Mouse (Mus musculus): Measurements from ENCODE around the gene Fyb. TPM values are rescaled to one million over a fixed set of nuclear protein-coding genes. Genes with fewer than 3 reads are reported as not detected.

The Fyb gene
- total RNA-seq, 1 experiment: not detected

GRCm38 (mm10) chr15:6598626-6599025 is 76.0 kb downstream of the Fyb start:
- in situ Hi-C loops (cut with MboI; ENCODE audit: low sequenced_read_pairs in 2 of 2, unreplicated experiment in 2 of 2): no loop called here
- H3K4me3 ChIP-seq (ENCODE audit: insufficient read depth in 1 of 2, low read depth in 1 of 2, low read length in 2 of 2, poor library complexity in 1 of 2, severe bottlenecking in 1 of 2): no peak overlapping the region
- TF ChIP-seq HCFC1 (IDR thresholded peaks at IDR 0.05; ENCODE audit: borderline replicate concordance, insufficient read depth, low read length) (no peak), CHD2 (IDR thresholded peaks at IDR 0.05; ENCODE audit: low read depth, low read length) (no peak), ZNF384 (IDR thresholded peaks at IDR 0.05; ENCODE audit: low read depth, low read length) (no peak), MAFK (IDR thresholded peaks at IDR 0.05; ENCODE audit: insufficient read depth, low read depth, low read length) (no peak), ZC3H11A (IDR thresholded peaks at IDR 0.05; ENCODE audit: borderline replicate concordance, low read depth, low read length) (no peak)

GRCm38 (mm10) chr15:6600314-6600713 is 77.7 kb downstream of the Fyb start:
- Histone ChIP-seq H3K9me3 (ENCODE audit: control insufficient read depth, insufficient read depth, low read depth, low read length) (no peaks in the 10 kb centered on the region), H3K9ac (ENCODE audit: insufficient read depth, low read depth, low read length, poor library complexity, severe bottlenecking) (no peak overlapping the region), H3K4me1 (ENCODE audit: control insufficient read depth in 2 of 2, insufficient read depth in 2 of 2, low read length in 2 of 2, poor library complexity in 1 of 2) (no peaks in the 10 kb centered on the region), H3K27ac (ENCODE audit: insufficient read depth, low read depth, low read length, poor library complexity, severe bottlenecking) (no peak overlapping the region), H3K4me3 (ENCODE audit: insufficient read depth in 1 of 2, low read depth in 1 of 2, low read length in 2 of 2, poor library complexity in 1 of 2, severe bottlenecking in 1 of 2) (no peak overlapping the region), H3K36me3 (ENCODE audit: control insufficient read depth, insufficient read depth, low read length, poor library complexity, severe bottlenecking) (no peaks in the 10 kb centered on the region)
- in situ Hi-C loops (cut with MboI; ENCODE audit: low sequenced_read_pairs in 2 of 2, unreplicated experiment in 2 of 2): no loop called here
- TF ChIP-seq ZNF384 (IDR thresholded peaks at IDR 0.05; ENCODE audit: low read depth, low read length) (no peak), MAFK (IDR thresholded peaks at IDR 0.05; ENCODE audit: insufficient read depth, low read depth, low read length) (no peak), ZC3H11A (IDR thresholded peaks at IDR 0.05; ENCODE audit: borderline replicate concordance, low read depth, low read length) (no peak), CHD2 (IDR thresholded peaks at IDR 0.05; ENCODE audit: low read depth, low read length) (no peak), HCFC1 (IDR thresholded peaks at IDR 0.05; ENCODE audit: borderline replicate concordance, insufficient read depth, low read length) (no peak)
- DNase-seq (ENCODE audit: low read depth, low spot score): no peak

More at GRCm38 (mm10) chr15:6598626-6599025, 76.0 kb downstream of the Fyb start:
- Histone ChIP-seq H3K9ac (ENCODE audit: insufficient read depth, low read depth, low read length, poor library complexity, severe bottlenecking) (no peak overlapping the region), H3K9me3 (ENCODE audit: control insufficient read depth, insufficient read depth, low read depth, low read length) (no peaks in the 10 kb centered on the region), H3K4me1 (ENCODE audit: control insufficient read depth in 2 of 2, insufficient read depth in 2 of 2, low read length in 2 of 2, poor library complexity in 1 of 2) (no peaks in the 10 kb centered on the region), H3K27ac (ENCODE audit: insufficient read depth, low read depth, low read length, poor library complexity, severe bottlenecking) (no peak overlapping the region), H3K36me3 (ENCODE audit: control insufficient read depth, insufficient read depth, low read length, poor library complexity, severe bottlenecking) (no peaks in the 10 kb centered on the region)
- no peak for DNase-seq (ENCODE audit: low read depth, low spot score)

GRCm38 (mm10) chr15:6601330-6601729 is 78.7 kb downstream of the Fyb start:
- Histone ChIP-seq H3K9ac (ENCODE audit: insufficient read depth, low read depth, low read length, poor library complexity, severe bottlenecking) (no peak overlapping the region), H3K36me3 (ENCODE audit: control insufficient read depth, insufficient read depth, low read length, poor library complexity, severe bottlenecking) (no peaks in the 10 kb centered on the region), H3K27ac (ENCODE audit: insufficient read depth, low read depth, low read length, poor library complexity, severe bottlenecking) (no peak overlapping the region), H3K4me1 (ENCODE audit: control insufficient read depth in 2 of 2, insufficient read depth in 2 of 2, low read length in 2 of 2, poor library complexity in 1 of 2) (no peaks in the 10 kb centered on the region), H3K9me3 (ENCODE audit: control insufficient read depth, insufficient read depth, low read depth, low read length) (no peaks in the 10 kb centered on the region), H3K4me3 (ENCODE audit: insufficient read depth in 1 of 2, low read depth in 1 of 2, low read length in 2 of 2, poor library complexity in 1 of 2, severe bottlenecking in 1 of 2) (no peak overlapping the region)
- TF ChIP-seq CHD2 (IDR thresholded peaks at IDR 0.05; ENCODE audit: low read depth, low read length) (no peak), ZNF384 (IDR thresholded peaks at IDR 0.05; ENCODE audit: low read depth, low read length) (no peak), HCFC1 (IDR thresholded peaks at IDR 0.05; ENCODE audit: borderline replicate concordance, insufficient read depth, low read length) (no peak), ZC3H11A (IDR thresholded peaks at IDR 0.05; ENCODE audit: borderline replicate concordance, low read depth, low read length) (no peak), MAFK (IDR thresholded peaks at IDR 0.05; ENCODE audit: insufficient read depth, low read depth, low read length) (no peak)
- in situ Hi-C loops (cut with MboI; ENCODE audit: low sequenced_read_pairs in 2 of 2, unreplicated experiment in 2 of 2): no loop called here
- no peak for DNase-seq (ENCODE audit: low read depth, low spot score)

- TF ChIP-seq MAFK (IDR thresholded peaks at IDR 0.05; ENCODE audit: insufficient read depth, low read depth, low read length): no peak
- no peak for TF ChIP-seq ZC3H11A (IDR thresholded peaks at IDR 0.05; ENCODE audit: borderline replicate concordance, low read depth, low read length)
- no peak for TF ChIP-seq CHD2 (IDR thresholded peaks at IDR 0.05; ENCODE audit: low read depth, low read length)
- no peak for TF ChIP-seq HCFC1 (IDR thresholded peaks at IDR 0.05; ENCODE audit: borderline replicate concordance, insufficient read depth, low read length)
- Histone ChIP-seq H3K4me1 (ENCODE audit: control insufficient read depth in 2 of 2, insufficient read depth in 2 of 2, low read length in 2 of 2, poor library complexity in 1 of 2) (no peaks in the 10 kb centered on the region), H3K9me3 (ENCODE audit: control insufficient read depth, insufficient read depth, low read depth, low read length) (no peaks in the 10 kb centered on the region), H3K27ac (ENCODE audit: insufficient read depth, low read depth, low read length, poor library complexity, severe bottlenecking) (no peak overlapping the region), H3K36me3 (ENCODE audit: control insufficient read depth, insufficient read depth, low read length, poor library complexity, severe bottlenecking) (no peaks in the 10 kb centered on the region), H3K9ac (ENCODE audit: insufficient read depth, low read depth, low read length, poor library complexity, severe bottlenecking) (no peak overlapping the region), H3K4me3 (ENCODE audit: insufficient read depth in 1 of 2, low read depth in 1 of 2, low read length in 2 of 2, poor library complexity in 1 of 2, severe bottlenecking in 1 of 2) (no peak overlapping the region)
- in situ Hi-C loops (cut with MboI; ENCODE audit: low sequenced_read_pairs in 2 of 2, unreplicated experiment in 2 of 2): no loop called here
- DNase-seq (ENCODE audit: low read depth, low spot score): no peak
These were observed 79.3 kb downstream of the Fyb start for GRCm38 (mm10) chr15:6602003-6602402.

- Histone ChIP-seq H3K4me1 (ENCODE audit: control insufficient read depth in 2 of 2, insufficient read depth in 2 of 2, low read length in 2 of 2, poor library complexity in 1 of 2) (no peaks in the 10 kb centered on the region), H3K27ac (ENCODE audit: insufficient read depth, low read depth, low read length, poor library complexity, severe bottlenecking) (no peak overlapping the region), H3K9ac (ENCODE audit: insufficient read depth, low read depth, low read length, poor library complexity, severe bottlenecking) (no peak overlapping the region), H3K36me3 (ENCODE audit: control insufficient read depth, insufficient read depth, low read length, poor library complexity, severe bottlenecking) (no peaks in the 10 kb centered on the region), H3K4me3 (ENCODE audit: insufficient read depth in 1 of 2, low read depth in 1 of 2, low read length in 2 of 2, poor library complexity in 1 of 2, severe bottlenecking in 1 of 2) (no peak overlapping the region), H3K9me3 (ENCODE audit: control insufficient read depth, insufficient read depth, low read depth, low read length) (no peaks in the 10 kb centered on the region)
- DNase-seq (ENCODE audit: low read depth, low spot score): no peak
- TF ChIP-seq MAFK (IDR thresholded peaks at IDR 0.05; ENCODE audit: insufficient read depth, low read depth, low read length): no peak
- no peak for TF ChIP-seq CHD2 (IDR thresholded peaks at IDR 0.05; ENCODE audit: low read depth, low read length)
- TF ChIP-seq ZNF384 (IDR thresholded peaks at IDR 0.05; ENCODE audit: low read depth, low read length): no peak
- TF ChIP-seq ZC3H11A (IDR thresholded peaks at IDR 0.05; ENCODE audit: borderline replicate concordance, low read depth, low read length): no peak
- no peak for TF ChIP-seq HCFC1 (IDR thresholded peaks at IDR 0.05; ENCODE audit: borderline replicate concordance, insufficient read depth, low read length)
- in situ Hi-C loops (cut with MboI; ENCODE audit: low sequenced_read_pairs in 2 of 2, unreplicated experiment in 2 of 2): no loop called here
These were observed 88.0 kb downstream of the Fyb start for GRCm38 (mm10) chr15:6610703-6611102.
